Mouse (Mus musculus): ENCODE measurements around the gene Ehd1. TPM values are rescaled to one million over a fixed set of nuclear protein-coding genes. Genes with fewer than 3 reads are reported as not detected.

The Ehd1 gene
- polyA plus RNA-seq, 1 experiment from 2014 or later: 77.2 TPM

- H3K27ac ChIP-seq (ENCODE audit: low read length): no peak overlapping the region
- no peak overlapping the region for H3K4me3 ChIP-seq (replicated peaks; ENCODE audit: low read length)
- no peak overlapping the region for H3K4me2 ChIP-seq (ENCODE audit: low read depth, low read length)
- H3K27me3 ChIP-seq (ENCODE audit: control insufficient read depth, insufficient read depth, low read length): no peaks in the 10 kb centered on the region
- no peak for ATAC-seq (ENCODE audit: insufficient read depth, low FRiP score)
- no peaks in the 10 kb centered on the region for H3K9me3 ChIP-seq (replicated peaks; ENCODE audit: control insufficient read depth, low read length)
- 85% methylated on average over 10 of the region's 10 CpGs for WGBS
- H3K36me3 ChIP-seq (ENCODE audit: control insufficient read depth, insufficient read depth, low read length): peaks cover 20% of the 10 kb centered on the region; the same call in 1 of the 2 replicates
- peaks cover 5% of the 10 kb centered on the region for H3K4me1 ChIP-seq (ENCODE audit: control insufficient read depth, insufficient read depth, low read length)
- H3K9ac ChIP-seq (ENCODE audit: low read length): no peak overlapping the region
These were observed 70.1 kb downstream of the Ehd1 start for GRCm38 (mm10) chr19:6346661-6347060.

DNA sequence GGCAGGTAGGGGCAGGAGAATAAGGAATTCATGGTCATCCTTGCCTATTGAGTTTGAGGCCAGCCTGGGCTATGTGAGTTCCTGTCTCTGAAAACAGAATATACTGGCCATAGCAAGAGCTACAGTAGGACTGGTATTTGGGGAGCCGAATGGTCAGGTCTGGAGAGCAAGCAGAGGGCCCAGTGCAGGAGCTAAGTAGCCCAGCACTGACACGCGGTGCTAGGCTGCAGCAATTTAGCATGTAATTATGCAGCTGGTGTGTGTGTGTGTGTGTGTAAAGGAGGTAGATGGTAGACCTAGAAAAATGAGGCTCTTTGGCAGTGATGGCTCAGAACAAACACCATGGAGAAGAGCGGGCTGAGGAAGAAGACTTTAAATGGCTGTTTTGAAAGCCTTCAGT lies 71.1 kb downstream of the Ehd1 start:
- 93% methylated on average over 4 of the region's 4 CpGs for WGBS
- no peak overlapping the region for H3K9ac ChIP-seq (ENCODE audit: low read length)
- H3K4me3 ChIP-seq (replicated peaks; ENCODE audit: low read length): no peak overlapping the region
- peaks cover 20% of the 10 kb centered on the region; the same call in 1 of the 2 replicates for H3K36me3 ChIP-seq (ENCODE audit: control insufficient read depth, insufficient read depth, low read length)
- no peaks in the 10 kb centered on the region for H3K9me3 ChIP-seq (replicated peaks; ENCODE audit: control insufficient read depth, low read length)
- no peak overlapping the region for H3K4me2 ChIP-seq (ENCODE audit: low read depth, low read length)
- H3K27me3 ChIP-seq (ENCODE audit: control insufficient read depth, insufficient read depth, low read length): no peaks in the 10 kb centered on the region
- no peak overlapping the region for H3K27ac ChIP-seq (ENCODE audit: low read length)
- no peak for ATAC-seq (ENCODE audit: insufficient read depth, low FRiP score)
- H3K4me1 ChIP-seq (ENCODE audit: control insufficient read depth, insufficient read depth, low read length): no peaks in the 10 kb centered on the region

- WGBS: 67% methylated on average over 9 of the region's 9 CpGs
- Histone ChIP-seq H3K4me1 (ENCODE audit: control insufficient read depth, insufficient read depth, low read length) (no peaks in the 10 kb centered on the region), H3K9ac (ENCODE audit: low read length) (no peak overlapping the region), H3K36me3 (ENCODE audit: control insufficient read depth, insufficient read depth, low read length) (peaks cover 15% of the 10 kb centered on the region; the same call in 1 of the 2 replicates), H3K4me3 (replicated peaks; ENCODE audit: low read length) (no peak overlapping the region), H3K27me3 (ENCODE audit: control insufficient read depth, insufficient read depth, low read length) (no peaks in the 10 kb centered on the region), H3K27ac (ENCODE audit: low read length) (peak overlapping the region; percentile 0; the same call in 1 of the 2 replicates), H3K9me3 (replicated peaks; ENCODE audit: control insufficient read depth, low read length) (no peaks in the 10 kb centered on the region), H3K4me2 (ENCODE audit: low read depth, low read length) (no peak overlapping the region)
- ATAC-seq (ENCODE audit: insufficient read depth, low FRiP score): no peak
These were observed 72.2 kb downstream of the Ehd1 start for GRCm38 (mm10) chr19:6348717-6349116.

DNA sequence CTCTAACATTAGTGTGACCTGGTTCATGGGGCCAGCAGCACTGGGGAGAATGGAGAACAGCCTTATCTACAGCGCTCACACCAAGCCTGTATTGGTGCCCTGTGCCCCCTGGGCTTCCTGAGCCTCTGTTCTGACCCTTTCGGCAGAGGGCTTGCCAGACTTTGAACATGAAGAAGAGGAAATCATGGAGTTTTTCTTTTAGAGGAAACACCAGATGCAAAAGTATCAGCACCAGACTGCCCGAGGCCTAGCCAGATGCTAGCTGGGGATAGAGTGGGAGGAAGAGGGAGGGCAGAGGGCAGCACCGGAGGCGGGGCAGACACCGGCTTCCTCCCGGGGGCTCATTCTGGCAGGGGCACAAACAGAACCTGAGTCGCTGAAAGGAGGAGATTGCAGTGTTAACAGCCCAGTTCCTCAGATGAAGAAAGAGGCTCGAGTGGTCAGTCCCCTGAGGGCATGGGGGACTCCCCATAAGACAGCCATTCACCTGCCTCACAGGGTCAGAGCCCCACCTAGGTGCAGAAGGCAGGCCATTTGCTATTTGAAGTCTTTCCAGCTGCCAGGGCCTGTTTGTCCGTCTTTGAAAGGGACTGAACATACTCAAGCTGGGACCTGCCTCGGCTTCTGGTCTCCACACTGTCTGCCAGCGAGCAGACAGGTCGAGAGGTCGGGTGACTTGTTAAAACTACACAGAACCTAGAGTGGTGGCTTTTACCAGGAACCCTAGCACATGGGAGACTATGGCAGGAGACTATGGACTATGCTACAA lies 72.9 kb downstream of the Ehd1 start:
- Histone ChIP-seq H3K9ac (ENCODE audit: low read length) (no peak overlapping the region), H3K36me3 (ENCODE audit: control insufficient read depth, insufficient read depth, low read length) (peaks cover 15% of the 10 kb centered on the region; the same call in 1 of the 2 replicates), H3K4me3 (replicated peaks; ENCODE audit: low read length) (no peak overlapping the region), H3K4me2 (ENCODE audit: low read depth, low read length) (no peak overlapping the region), H3K27ac (ENCODE audit: low read length) (peak overlapping the region; percentile 0; the same call in 1 of the 2 replicates), H3K9me3 (replicated peaks; ENCODE audit: control insufficient read depth, low read length) (no peaks in the 10 kb centered on the region), H3K4me1 (ENCODE audit: control insufficient read depth, insufficient read depth, low read length) (no peaks in the 10 kb centered on the region), H3K27me3 (ENCODE audit: control insufficient read depth, insufficient read depth, low read length) (no peaks in the 10 kb centered on the region)
- WGBS: 30% methylated on average over 14 of the region's 14 CpGs
- ATAC-seq (ENCODE audit: insufficient read depth, low FRiP score): no peak

MicroRNAs within 50 kb of the gene (microRNA counts, 519-probe panel; counts per million panel counts)
- microRNA mmu-miR-192: 3,464 counts per million, percentile 80 among the panel's probes with 10 or more counts

Small RNAs within 50 kb of the gene (microRNA-seq; reads per million reads assigned to microRNA genes)
- gene Mir192 (1,725 reads per million, percentile 82 among the genes with 10 or more reads in this experiment), gene Mir194-2 (624 reads per million, percentile 72 among the genes with 10 or more reads in this experiment), gene Mir6989 (0.99 reads per million)

Other genes with a start within 250 kb of the Ehd1 start
- 27.5 and 29.2 TPM in 2 replicates for gene Syvn1, start 230.1 kb upstream of the Ehd1 start, polyA plus RNA-seq (2015; fragmentation: Nextera tagmentation; extraction: Ambion mirVana)
- 63.2 and 65.9 TPM in 2 replicates for gene Mrpl49, start 218.9 kb upstream of the Ehd1 start, polyA plus RNA-seq (2015; fragmentation: Nextera tagmentation; extraction: Ambion mirVana)
- 635 and 729 TPM in 2 replicates for gene Fau, start 218.9 kb upstream of the Ehd1 start, polyA plus RNA-seq (2015; fragmentation: Nextera tagmentation; extraction: Ambion mirVana)
- gene Znhit2, start 215.5 kb upstream of the Ehd1 start, polyA plus RNA-seq (2015; fragmentation: Nextera tagmentation; extraction: Ambion mirVana): 25.0 and 26.0 TPM in 2 replicates
- 25.5 and 29.1 TPM in 2 replicates for gene Tm7sf2, start 208.4 kb upstream of the Ehd1 start, polyA plus RNA-seq (2015; fragmentation: Nextera tagmentation; extraction: Ambion mirVana)
- 61.8 and 69.0 TPM in 2 replicates for gene Vps51, start 199.5 kb upstream of the Ehd1 start, polyA plus RNA-seq (2015; fragmentation: Nextera tagmentation; extraction: Ambion mirVana)
- gene Tmem262, start 196.7 kb upstream of the Ehd1 start, polyA plus RNA-seq (2015; fragmentation: Nextera tagmentation; extraction: Ambion mirVana): not detected in 2 replicates
- 0.71 and 1.3 TPM in 2 replicates for gene Gm28374, start 194.5 kb upstream of the Ehd1 start, polyA plus RNA-seq (2015; fragmentation: Nextera tagmentation; extraction: Ambion mirVana)
- gene Zfpl1, start 191.8 kb upstream of the Ehd1 start, polyA plus RNA-seq (2015; fragmentation: Nextera tagmentation; extraction: Ambion mirVana): 62.7 and 70.3 TPM in 2 replicates
- gene Cdca5, start 191.7 kb upstream of the Ehd1 start, polyA plus RNA-seq (2015; fragmentation: Nextera tagmentation; extraction: Ambion mirVana): 29.9 and 31.0 TPM in 2 replicates
- 0.19 TPM in 1 of 2 replicates, not detected in the other for gene AC131692.1, start 182.3 kb upstream of the Ehd1 start, polyA plus RNA-seq (2015; fragmentation: Nextera tagmentation; extraction: Ambion mirVana)
- gene Naaladl1, start 170.9 kb upstream of the Ehd1 start, polyA plus RNA-seq (2015; fragmentation: Nextera tagmentation; extraction: Ambion mirVana): 1.2 and 2.9 TPM in 2 replicates
- 23.8 and 25.2 TPM in 2 replicates for gene Sac3d1, start 158.1 kb upstream of the Ehd1 start, polyA plus RNA-seq (2015; fragmentation: Nextera tagmentation; extraction: Ambion mirVana)
- gene Snx15, start 148.4 kb upstream of the Ehd1 start, polyA plus RNA-seq (2015; fragmentation: Nextera tagmentation; extraction: Ambion mirVana): 30.9 and 31.9 TPM in 2 replicates
- 0.25 and 0.44 TPM in 2 replicates for gene Batf2, start 135.7 kb upstream of the Ehd1 start, polyA plus RNA-seq (2015; fragmentation: Nextera tagmentation; extraction: Ambion mirVana)
- 96.8 and 106 TPM in 2 replicates for gene Arl2, start 135.2 kb upstream of the Ehd1 start, polyA plus RNA-seq (2015; fragmentation: Nextera tagmentation; extraction: Ambion mirVana)
- gene Majin, start 92.3 kb upstream of the Ehd1 start, polyA plus RNA-seq (2015; fragmentation: Nextera tagmentation; extraction: Ambion mirVana): not detected in 2 replicates
- 0.41 and 0.48 TPM in 2 replicates for gene Gpha2, start 50.3 kb upstream of the Ehd1 start, polyA plus RNA-seq (2015; fragmentation: Nextera tagmentation; extraction: Ambion mirVana)
- 20.6 and 22.1 TPM in 2 replicates for gene Ppp2r5b, start 40.9 kb upstream of the Ehd1 start, polyA plus RNA-seq (2015; fragmentation: Nextera tagmentation; extraction: Ambion mirVana)
- gene Atg2a, start 35.1 kb upstream of the Ehd1 start, polyA plus RNA-seq (2015; fragmentation: Nextera tagmentation; extraction: Ambion mirVana): 9.3 and 11.2 TPM in 2 replicates
- 1.9 and 2.0 TPM in 2 replicates for gene Cdc42bpg, start 29.7 kb downstream of the Ehd1 start, polyA plus RNA-seq (2015; fragmentation: Nextera tagmentation; extraction: Ambion mirVana)
- gene Men1, start 58.3 kb downstream of the Ehd1 start, polyA plus RNA-seq (2015; fragmentation: Nextera tagmentation; extraction: Ambion mirVana): 59.0 and 60.2 TPM in 2 replicates
- gene Map4k2, start 64.4 kb downstream of the Ehd1 start, polyA plus RNA-seq (2015; fragmentation: Nextera tagmentation; extraction: Ambion mirVana): 11.4 and 11.8 TPM in 2 replicates
- gene Sf1, start 87.0 kb downstream of the Ehd1 start, polyA plus RNA-seq (2015; fragmentation: Nextera tagmentation; extraction: Ambion mirVana): 94.5 and 95.1 TPM in 2 replicates
- 17.7 and 55.0 TPM in 2 replicates for gene Pygm, start 107.7 kb downstream of the Ehd1 start, polyA plus RNA-seq (2015; fragmentation: Nextera tagmentation; extraction: Ambion mirVana)
- gene Rasgrp2, start 122.6 kb downstream of the Ehd1 start, polyA plus RNA-seq (2015; fragmentation: Nextera tagmentation; extraction: Ambion mirVana): 72.6 and 74.2 TPM in 2 replicates
- gene Nrxn2, start 142.0 kb downstream of the Ehd1 start, polyA plus RNA-seq (2015; fragmentation: Nextera tagmentation; extraction: Ambion mirVana): 0.91 and 0.98 TPM in 2 replicates